In genomic region chr10:21204496-21205085, GRCm38 (mm10) we compare ENCODE assay signal across 21 mouse cellular contexts. TPM values are rescaled to one million over a fixed set of nuclear protein-coding genes. Genes with fewer than 3 reads are reported as not detected.
DNase-seq lines count a peak whose midpoint lies in the region; ATAC-seq lines count a peak whose summit lies in the region.
"Had no signal": no experiment of that assay in that cellular context is flagged by ENCODE, and none has a peak within 500 bp of the region (broad histone marks: within the 10 kb centered on the region; RNA-seq: fewer than 3 reads in every experiment).

No protein-coding gene starts in this region.

- ATAC-seq in common myeloid progenitor, adult 5-6 weeks (replicated peaks; ENCODE audit: low read depth, poor library complexity, severe bottlenecking), result peak; percentile 40; the same call in 1 of the 2 replicates
- peak; percentile 38; the same call in 1 of the 2 replicates for ATAC-seq in megakaryocyte-erythroid progenitor cell, adult 5-6 weeks (replicated peaks; ENCODE audit: low FRiP score, low TSS enrichment, poor library complexity, severe bottlenecking)
- ATAC-seq: forebrain, embryonic 13.5 days had no signal

- peak; percentile 51 for DNase-seq in 416B (ENCODE audit: low read depth)
- DNase-seq in CD4-positive helper T cell, adult 2 months (ENCODE audit: low read depth, low spot score), result peak; percentile 49
- DNase-seq in cerebellum, adult 11-12 months, result no peak
- DNase-seq in left cerebral cortex, adult 18-20 months (ENCODE audit: low spot score in 2 of 2), result no peak
- no peak for DNase-seq in lung, postnatal 14 days
- DNase-seq: adrenal gland, adult 8-10 months; cerebellum, adult 8-10 months; cerebellum, postnatal 25 days; gastrocnemius, postnatal 25 days; heart, adult 18-20 months; heart, postnatal 4 days; kidney, adult 11 months; kidney, postnatal 14 days; layer of hippocampus, adult 9-11 months; lung, postnatal 4 days; retina, postnatal 1 day; right cerebral cortex, postnatal 14 days; thymus, postnatal 25 days had no signal

RNA-seq across cellular contexts. Expression of gene Myb, which starts 43.8 kb away (rescaled TPM):
- total RNA-seq in common myeloid progenitor, adult 5-6 weeks (2017), result 415 and 490 TPM in 2 replicates
- total RNA-seq in megakaryocyte-erythroid progenitor cell, adult 5-6 weeks (2014; fragmentation: Nextera tagmentation), result 558 and 586 TPM in 2 replicates
- total RNA-seq in megakaryocyte-erythroid progenitor cell, adult 5-6 weeks (2017), result 527 and 574 TPM in 2 replicates
- total RNA-seq in left cerebral cortex, adult 18-20 months (2021), result under 1 TPM; 0.26 to 0.28 TPM
- total RNA-seq: adrenal gland, adult 8-10 months had no signal

Comparison
In these comparisons a context has a peak if more than half of its experiments do, and no peak if none do; other contexts are left out.
1. DNase-seq: peak in 416B (single experiment) and CD4-positive helper T cell, adult 2 months (single experiment); none in cerebellum, adult 11-12 months (single experiment), left cerebral cortex, adult 18-20 months (0 of 2) and lung, postnatal 14 days (single experiment).
2. RNA of gene Myb, which starts 43.8 kb away (total RNA-seq): 527 to 586 TPM in megakaryocyte-erythroid progenitor cell, adult 5-6 weeks and 415 to 490 TPM in common myeloid progenitor, adult 5-6 weeks; 0.26 to 0.28 TPM in left cerebral cortex, adult 18-20 months; every median in the first group is over 100 times any median in the second.